Mouse (Mus musculus) limb, embryonic 11.5 days (tissue): ENCODE results near the gene Zfp39. TPM values are rescaled to one million over a fixed set of nuclear protein-coding genes. Genes with fewer than 3 reads are reported as not detected.

Source experiments
- ATAC-seq: fragments of 200-750 bp; cut with Nextera tagmentation; 2 replicates; pipeline ENCODE4 v1.8.0; 2017; ENCODE audit warnings: low read depth; ENCODE audit not compliant: insufficient number of reproducible peaks, low FRiP score, low TSS enrichment
- DNase-seq: peaks from one replicate; pipeline ENCODE4 v3.0.0-alpha.2; 2015; ENCODE audit warnings: low spot score
- H3K27ac ChIP-seq: fragments of 300-500 bp; sonication (generic); replicated peaks from 2 replicates; pipeline ENCODE4 v1.5.1; 2014; ENCODE audit warnings: low read depth, mild to moderate bottlenecking, low read length
- H3K27me3 ChIP-seq: fragments of 300-500 bp; sonication (generic); 2 replicates; pipeline ENCODE4 v1.6.1; 2014; ENCODE audit warnings: mild to moderate bottlenecking, low read length, mixed read lengths; ENCODE audit not compliant: control insufficient read depth, insufficient read depth
- H3K36me3 ChIP-seq: fragments of 300-500 bp; sonication (generic); 2 replicates; pipeline ENCODE4 v1.6.1; 2014; ENCODE audit warnings: mild to moderate bottlenecking, low read length, moderate library complexity, mixed read lengths; ENCODE audit not compliant: control insufficient read depth, insufficient read depth
- H3K4me1 ChIP-seq: fragments of 300-500 bp; sonication (generic); 2 replicates; pipeline ENCODE4 v1.6.1; 2014; ENCODE audit warnings: low read length, mixed read lengths; ENCODE audit not compliant: control insufficient read depth, insufficient read depth
- H3K4me2 ChIP-seq: fragments of 300-500 bp; sonication (generic); 2 replicates; pipeline ENCODE4 v1.6.1; 2014; ENCODE audit warnings: low read depth, mild to moderate bottlenecking, moderate library complexity; ENCODE audit not compliant: severe bottlenecking
- H3K4me3 ChIP-seq: fragments of 300-500 bp; sonication (generic); 2 replicates; pipeline ENCODE4 v1.5.1; 2014; ENCODE audit warnings: low read depth, low read length
- H3K9ac ChIP-seq: fragments of 300-500 bp; sonication (generic); 2 replicates; pipeline ENCODE4 v1.6.1; 2014; ENCODE audit warnings: mild to moderate bottlenecking, low read length
- H3K9me3 ChIP-seq: fragments of 300-500 bp; sonication (generic); 2 replicates; pipeline ENCODE4 v1.6.1; 2016; ENCODE audit warnings: low read length; ENCODE audit not compliant: control insufficient read depth
- WGBS: fragments of 180-500 bp; shearing (Covaris S2); extraction: QIAGEN DNeasy Blood & Tissue Kit; methylation state at CpG from one replicate; pipeline ENCODE4 v1.1.7; 2014; 5-methylcytosine and 5-hydroxymethylcytosine counted together
- polyA plus RNA-seq: library from polyadenylated mRNA; unstranded; fragments of >200 nt; fragmentation: Nextera tagmentation; extraction: Ambion mirVana; gene quantifications from 2 replicates; pipeline ENCODE4 v1.2.1, GENCODE M21; 2014

Zfp39 gene
- polyA plus RNA-seq, 1 experiment from 2014 or later = 8.7 TPM

DNA sequence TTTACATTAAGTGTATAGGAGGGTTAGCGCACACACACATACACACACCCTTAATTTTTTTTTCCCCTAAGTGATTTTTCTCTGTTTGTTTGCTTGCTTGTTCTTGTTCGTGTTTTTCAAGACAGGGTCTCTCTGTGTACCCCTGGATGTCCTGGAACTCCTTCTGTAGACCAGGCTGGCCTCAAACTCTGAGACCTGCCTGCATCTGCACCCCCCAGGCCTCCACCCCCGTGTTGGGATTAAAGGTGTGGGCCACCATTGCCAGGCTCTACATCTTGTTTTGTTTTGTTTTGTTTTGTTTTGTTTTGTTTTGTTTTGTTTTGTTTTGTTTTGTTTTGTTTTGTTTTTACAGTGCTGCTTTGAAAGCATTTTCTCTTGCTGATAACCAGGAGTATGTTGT, 43.3 kb upstream of the Zfp39 start:
- DNase-seq = no peak
- H3K9ac ChIP-seq = no peak overlapping the region
- no peak for ATAC-seq
- H3K9me3 ChIP-seq = no peaks in the 10 kb centered on the region
- no peak overlapping the region for H3K4me3 ChIP-seq
- H3K4me2 ChIP-seq = no peak overlapping the region
- WGBS = 78% methylated on average over 3 of the region's 3 CpGs
- H3K36me3 ChIP-seq = no peaks in the 10 kb centered on the region
- H3K27me3 ChIP-seq = peaks cover 25% of the 10 kb centered on the region
- H3K27ac ChIP-seq = no peak overlapping the region
- H3K4me1 ChIP-seq = no peaks in the 10 kb centered on the region

DNA sequence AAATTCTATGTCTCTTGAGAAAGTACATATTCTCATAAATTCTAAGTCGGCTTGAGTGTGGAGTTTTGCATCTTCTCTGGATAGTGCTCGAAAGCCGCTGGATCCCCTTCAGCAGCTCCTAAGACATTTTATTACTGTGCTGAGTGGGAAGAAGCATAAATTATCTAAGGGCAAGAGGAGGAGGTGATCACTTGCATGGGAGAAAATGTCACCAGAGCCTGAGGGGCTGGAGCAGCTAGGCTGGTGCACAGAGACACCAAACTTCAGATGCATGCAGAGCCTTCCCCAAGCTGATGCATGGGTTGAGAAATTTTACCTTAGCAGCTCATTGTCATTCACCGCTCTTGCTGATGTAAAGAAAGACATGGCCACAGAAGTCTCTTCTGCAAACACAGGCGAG, 40.1 kb upstream of the Zfp39 start:
- H3K4me2 ChIP-seq = no peak overlapping the region
- H3K4me3 ChIP-seq = no peak overlapping the region
- no peaks in the 10 kb centered on the region for H3K4me1 ChIP-seq
- DNase-seq (no peak), ATAC-seq (no peak)
- no peaks in the 10 kb centered on the region for H3K9me3 ChIP-seq
- no peaks in the 10 kb centered on the region for H3K36me3 ChIP-seq
- H3K27me3 ChIP-seq = peaks cover 8% of the 10 kb centered on the region
- H3K9ac ChIP-seq = no peak overlapping the region
- 70% methylated on average over 5 of the region's 5 CpGs for WGBS
- H3K27ac ChIP-seq = no peak overlapping the region

DNA sequence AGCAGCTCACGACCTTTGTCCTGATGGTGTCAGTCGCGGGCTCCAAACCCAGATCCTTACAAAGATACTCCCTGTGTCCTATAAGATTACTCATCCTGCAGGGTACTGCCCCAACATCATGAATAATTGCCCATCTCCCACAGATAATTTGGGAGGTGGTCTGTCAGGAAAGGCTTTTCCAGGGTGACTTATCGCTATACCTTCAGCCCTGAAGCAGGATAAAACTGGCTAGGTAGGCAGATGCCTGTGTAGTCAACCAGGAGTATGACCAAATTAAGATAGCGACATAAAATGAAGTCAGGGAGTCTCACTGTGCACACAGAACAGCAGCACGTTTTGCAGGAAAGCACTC, 35.0 kb upstream of the Zfp39 start:
- H3K9ac ChIP-seq = no peak overlapping the region
- H3K27me3 ChIP-seq = no peaks in the 10 kb centered on the region
- H3K27ac ChIP-seq = no peak overlapping the region
- peak overlapping the region; percentile 43 for H3K4me2 ChIP-seq
- no peak for ATAC-seq
- no peak for DNase-seq
- H3K4me1 ChIP-seq = peaks cover 6% of the 10 kb centered on the region
- 20% methylated on average over 6 of the region's 6 CpGs for WGBS
- H3K36me3 ChIP-seq = no peaks in the 10 kb centered on the region; the same call in 1 of the 2 replicates
- H3K9me3 ChIP-seq = no peaks in the 10 kb centered on the region
- peak overlapping the region; percentile 89; the same call in 1 of the 2 replicates for H3K4me3 ChIP-seq

DNA sequence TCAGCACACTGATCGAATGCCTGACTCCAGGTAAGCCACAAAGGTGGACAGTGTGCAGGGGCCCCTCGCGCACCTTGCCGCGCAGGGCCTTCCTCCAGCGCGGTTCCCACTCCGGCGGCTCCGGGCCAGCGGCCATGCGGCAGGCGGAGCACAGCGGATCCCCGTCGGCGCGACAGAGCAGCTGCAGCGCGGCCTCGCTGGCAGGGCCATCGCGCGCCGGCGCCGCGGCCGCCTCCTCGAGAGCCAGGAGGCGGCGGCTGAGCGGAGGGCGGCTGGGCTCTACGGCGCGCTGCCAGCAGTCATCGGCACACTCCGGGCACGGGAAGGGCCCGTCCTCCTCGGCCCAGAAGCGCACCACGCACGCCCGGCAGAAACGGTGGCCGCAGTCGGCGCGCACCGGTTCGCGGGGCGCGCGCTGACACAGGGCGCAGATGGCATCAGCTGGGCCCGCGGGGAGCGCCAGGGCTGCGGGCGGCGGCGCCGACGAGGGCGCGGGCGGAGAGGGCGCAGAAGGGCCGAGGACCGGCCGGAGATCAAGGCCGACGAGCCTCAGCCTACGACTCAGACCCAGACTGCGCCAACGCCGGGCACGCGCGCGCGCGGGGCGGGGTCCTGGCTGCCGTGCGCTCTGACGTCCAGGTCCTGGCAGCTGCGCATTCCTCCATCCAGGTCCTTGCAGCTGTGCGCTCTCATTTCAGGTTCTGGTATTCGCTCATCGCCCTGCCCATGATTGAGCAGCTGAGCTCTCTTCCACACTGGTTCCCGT, 34.5 kb upstream of the Zfp39 start, which contains the start of gene Rnf187:
Gene Rnf187 (minus strand): TSS at position 595 of the 766 bp plus-strand sequence.
- Histone ChIP-seq H3K9me3 (no peaks in the 10 kb centered on the region), H3K9ac (peak within 1 kb of the TSS; percentile 89), H3K4me1 (peaks cover 6% of the 10 kb centered on the region), H3K4me3 (peak within 1 kb of the TSS; percentile 89), H3K36me3 (peaks cover 3% of the 10 kb centered on the region; the same call in 1 of the 2 replicates), H3K4me2 (peak within 1 kb of the TSS; percentile 92), H3K27me3 (no peaks in the 10 kb centered on the region), H3K27ac (peak within 1 kb of the TSS; percentile 72)
- ATAC-seq = peak; percentile 92
- under 1% methylated on average over 90 of the region's 95 CpGs for WGBS
- peak; percentile 96 for DNase-seq

DNA sequence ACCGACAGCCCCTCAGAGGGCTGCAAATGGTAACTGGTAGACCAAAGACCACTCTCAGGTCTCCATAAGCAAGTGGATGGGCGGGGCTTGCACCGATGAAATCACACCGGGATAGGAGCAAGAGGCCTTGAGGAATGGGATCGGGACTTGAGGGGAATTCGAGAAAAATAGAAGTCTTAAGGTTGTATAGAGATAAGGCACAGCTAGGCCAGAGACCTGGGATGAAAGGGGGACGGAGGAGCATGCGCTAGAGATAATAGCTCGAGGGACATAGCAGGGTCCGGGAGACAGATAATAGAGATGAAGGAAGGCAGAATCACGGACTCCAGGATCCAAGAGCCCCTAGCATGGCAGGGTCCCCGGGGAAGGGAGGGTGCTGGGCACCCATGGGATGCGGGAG, 33.9 kb upstream of the Zfp39 start:
- 2% methylated on average over 13 of the region's 13 CpGs for WGBS
- Histone ChIP-seq H3K27ac (no peak overlapping the region), H3K27me3 (no peaks in the 10 kb centered on the region), H3K36me3 (peaks cover 3% of the 10 kb centered on the region; the same call in 1 of the 2 replicates), H3K9ac (peak overlapping the region; percentile 89), H3K4me1 (peaks cover 6% of the 10 kb centered on the region), H3K4me3 (peak overlapping the region; percentile 89), H3K4me2 (peak overlapping the region; percentile 92), H3K9me3 (no peaks in the 10 kb centered on the region)
- DNase-seq = peak; percentile 43
- no peak; the same call in 1 of the 2 replicates for ATAC-seq

DNA sequence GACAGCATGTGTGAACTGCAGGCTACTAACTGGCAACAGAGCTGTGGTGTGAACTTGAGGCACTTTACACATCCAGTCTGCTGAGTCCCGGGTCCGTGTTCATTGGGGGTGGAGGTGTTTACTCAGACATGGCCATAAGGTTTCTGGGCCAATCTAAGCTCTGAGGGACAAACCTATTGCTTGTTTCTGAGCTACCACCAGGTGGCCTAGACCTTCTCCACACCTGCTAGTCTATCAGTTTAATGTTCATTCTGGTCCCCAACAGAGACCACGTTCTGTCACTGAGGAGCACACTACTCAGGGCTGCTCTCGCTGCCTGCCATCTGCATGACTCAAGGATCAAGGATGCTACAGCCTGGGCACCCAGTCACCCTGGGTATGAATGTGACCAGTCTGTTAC, 27.6 kb upstream of the Zfp39 start:
- ATAC-seq (no peak), DNase-seq (no peak)
- Histone ChIP-seq H3K27me3 (no peaks in the 10 kb centered on the region), H3K27ac (no peak overlapping the region), H3K4me2 (no peak overlapping the region), H3K9me3 (no peaks in the 10 kb centered on the region), H3K4me1 (no peaks in the 10 kb centered on the region), H3K4me3 (no peak overlapping the region), H3K36me3 (peaks cover 16% of the 10 kb centered on the region), H3K9ac (no peak overlapping the region)
- 82% methylated on average over 4 of the region's 4 CpGs for WGBS

DNA sequence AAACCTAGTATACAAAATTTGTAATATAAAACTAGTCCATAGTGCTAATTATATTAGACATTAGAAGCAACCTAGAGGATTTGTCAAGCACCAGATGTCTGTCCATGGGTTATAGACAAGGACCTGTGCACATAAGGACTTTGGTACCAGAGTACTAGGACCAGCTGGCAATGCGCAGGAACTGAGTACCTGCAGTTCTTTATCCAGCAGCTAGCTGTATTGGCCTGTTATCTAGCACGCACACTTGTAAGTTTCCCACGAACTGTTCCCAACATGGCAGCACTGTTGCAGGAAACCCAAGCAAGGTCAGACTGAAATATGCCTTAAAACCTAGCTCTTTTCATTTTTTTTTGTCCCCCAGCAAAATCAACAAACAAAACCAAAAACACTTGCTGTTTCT, 26.2 kb upstream of the Zfp39 start:
- H3K9ac ChIP-seq = no peak overlapping the region

DNA sequence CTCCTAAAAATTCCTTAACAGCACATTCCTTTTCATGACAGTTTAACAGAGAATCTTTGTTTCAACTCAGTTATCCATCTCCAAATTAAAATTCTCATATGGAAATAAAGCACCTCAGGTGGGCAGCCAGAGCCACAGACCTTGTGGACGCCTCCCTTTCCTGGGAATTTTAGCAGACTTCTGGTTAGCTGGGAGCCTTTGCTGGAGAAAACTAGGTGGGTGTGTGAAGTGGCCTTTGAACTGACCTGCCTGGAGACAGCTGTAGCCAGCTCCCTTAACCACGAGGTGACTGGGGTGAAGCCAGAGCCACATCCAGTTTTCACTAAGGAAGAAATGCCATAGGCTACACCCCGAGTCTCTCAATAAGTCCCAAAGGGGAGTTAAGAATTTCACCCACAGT, 25.6 kb upstream of the Zfp39 start:
- no peaks in the 10 kb centered on the region for H3K4me1 ChIP-seq
- 50% methylated on average over 3 of the region's 3 CpGs for WGBS
- no peaks in the 10 kb centered on the region for H3K27me3 ChIP-seq
- DNase-seq (no peak), ATAC-seq (no peak)
- no peak overlapping the region for H3K4me2 ChIP-seq
- H3K9me3 ChIP-seq = no peaks in the 10 kb centered on the region
- H3K36me3 ChIP-seq = peaks cover 16% of the 10 kb centered on the region
- H3K4me3 ChIP-seq = no peak overlapping the region
- no peak overlapping the region for H3K9ac ChIP-seq
- no peak overlapping the region for H3K27ac ChIP-seq

More for the DNA sequence above, 26.2 kb upstream of the Zfp39 start:
- DNase-seq = no peak
- ATAC-seq = no peak
- H3K4me2 ChIP-seq = no peak overlapping the region
- H3K36me3 ChIP-seq = peaks cover 16% of the 10 kb centered on the region
- no peak overlapping the region for H3K27ac ChIP-seq
- H3K4me3 ChIP-seq = no peak overlapping the region
- H3K27me3 ChIP-seq = no peaks in the 10 kb centered on the region
- H3K4me1 ChIP-seq = no peaks in the 10 kb centered on the region
- WGBS = 91% methylated on average over 3 of the region's 3 CpGs
- H3K9me3 ChIP-seq = no peaks in the 10 kb centered on the region
